Mouse (Mus musculus) bone marrow macrophage, adult 2 months (primary cell): ENCODE data around the gene Cyfip1. TPM values are rescaled to one million over a fixed set of nuclear protein-coding genes. Genes with fewer than 3 reads are reported as not detected.
"Not testable (repeated sequence)": the region's sequence is repeated elsewhere in the genome, so short reads cannot be mapped to it uniquely, and the experiment has no call there.

Experiments
- H3K27ac ChIP-seq: 2 replicates; pipeline ENCODE4 v1.5.1; 2012; ENCODE audit warnings: low read depth, low read length; ENCODE audit not compliant: insufficient read depth
- H3K4me1 ChIP-seq: 2 replicates; pipeline ENCODE4 v1.6.1; 2012; ENCODE audit warnings: low read length; ENCODE audit not compliant: control insufficient read depth, insufficient read depth
- H3K4me3 ChIP-seq: 2 replicates; pipeline ENCODE4 v1.5.1; 2012; ENCODE audit warnings: mild to moderate bottlenecking, low read length, moderate library complexity; ENCODE audit not compliant: insufficient read depth
- CTCF ChIP-seq: IDR thresholded peaks from 2 replicates; pipeline ENCODE4 v1.5.1; 2012; ENCODE audit warnings: low read depth, mild to moderate bottlenecking, low read length, moderate library complexity
- POLR2A ChIP-seq: IDR thresholded peaks from 2 replicates; pipeline ENCODE4 v1.6.1; 2012; ENCODE audit warnings: mild to moderate bottlenecking, low read depth, low read length, borderline replicate concordance
- polyA plus RNA-seq: library from polyadenylated mRNA; stranded (reverse); fragments of >200 nt; gene quantifications from 2 replicates; pipeline ENCODE4 v1.2.4, GENCODE M21; 2012; ENCODE audit not compliant: missing spikeins, insufficient read depth, insufficient read length

Cyfip1 gene
- polyA plus RNA-seq, 1 experiment, result 147 TPM

- H3K4me1 ChIP-seq, result peaks cover 4% of the 10 kb centered on the region
- no peak for TF ChIP-seq POLR2A
- no peak for TF ChIP-seq CTCF
- no peak overlapping the region for H3K4me3 ChIP-seq
- no peak overlapping the region for H3K27ac ChIP-seq
These were observed 47.1 kb downstream of the Cyfip1 start for GRCm38 (mm10) chr7:55888603-55889002.

DNA sequence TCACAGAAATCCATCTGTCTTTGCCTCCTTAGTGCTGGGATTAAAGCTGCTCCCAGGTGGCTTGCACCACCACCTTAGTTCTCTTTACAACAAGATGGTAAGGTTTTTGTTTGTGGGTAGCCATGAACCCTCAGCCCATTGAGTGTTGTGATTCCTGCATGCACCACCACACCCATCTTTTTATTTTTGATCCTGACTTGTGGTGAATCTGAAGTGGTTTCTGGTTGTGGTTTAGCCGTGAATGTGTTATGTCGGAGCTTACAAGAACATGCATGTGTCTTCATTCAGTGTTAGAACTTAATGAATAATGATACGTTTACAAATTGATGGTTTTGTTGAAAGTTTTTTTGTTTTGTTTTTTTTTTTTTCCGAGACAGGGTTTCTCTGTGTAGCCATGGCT is 48.5 kb downstream of the Cyfip1 start:
- H3K4me1 ChIP-seq, result peaks cover 4% of the 10 kb centered on the region
- no peak overlapping the region for H3K27ac ChIP-seq
- H3K4me3 ChIP-seq, result no peak overlapping the region
- no peak for TF ChIP-seq CTCF
- TF ChIP-seq POLR2A, result no peak

GRCm38 (mm10) chr7:55890731-55891130 is 49.2 kb downstream of the Cyfip1 start:
- Histone ChIP-seq H3K4me1 (peaks cover 4% of the 10 kb centered on the region), H3K27ac (no peak overlapping the region), H3K4me3 (no peak overlapping the region)
- TF ChIP-seq CTCF (no peak), POLR2A (no peak)

DNA sequence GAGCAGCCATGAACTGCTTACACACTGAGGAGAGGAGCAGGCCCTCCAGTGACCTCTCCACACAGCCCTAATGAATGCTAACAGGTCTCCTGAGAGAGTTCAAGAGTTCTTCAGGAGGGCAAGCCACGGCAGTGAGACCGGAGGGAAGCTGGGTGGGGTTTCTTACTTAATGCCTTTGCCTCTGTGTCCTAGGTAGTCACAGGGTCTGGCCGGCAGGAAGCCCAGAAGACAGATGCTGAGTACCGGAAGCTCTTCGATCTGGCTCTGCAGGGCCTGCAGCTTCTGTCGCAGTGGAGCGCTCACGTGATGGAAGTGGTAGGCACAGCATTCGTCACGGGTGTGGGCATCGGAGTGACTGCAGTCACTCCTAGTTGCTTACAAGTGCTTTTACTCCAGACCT is 50.3 kb downstream of the Cyfip1 start:
- H3K27ac ChIP-seq, result no peak overlapping the region
- H3K4me3 ChIP-seq, result no peak overlapping the region
- no peak for TF ChIP-seq CTCF
- no peak for TF ChIP-seq POLR2A
- H3K4me1 ChIP-seq, result peaks cover 4% of the 10 kb centered on the region

DNA sequence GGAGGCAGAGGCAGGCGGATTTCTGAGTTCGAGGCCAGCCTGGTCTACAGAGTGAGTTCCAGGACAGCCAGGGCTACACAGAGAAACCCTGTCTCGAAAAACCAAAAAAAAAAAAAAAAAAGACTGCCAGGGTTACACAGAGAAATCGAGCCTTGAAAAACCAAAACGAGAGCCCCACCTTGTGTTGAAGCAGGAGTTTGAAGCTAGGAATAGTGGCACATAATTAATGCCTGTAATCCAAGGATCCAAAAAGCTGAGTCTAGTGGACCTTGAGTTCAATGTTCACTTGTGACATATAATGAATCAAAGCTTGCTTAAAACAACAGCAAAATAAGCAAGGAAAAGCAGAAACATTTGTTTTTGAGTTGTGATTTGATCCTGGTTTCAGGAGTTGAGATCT is 62.2 kb downstream of the Cyfip1 start:
- H3K27ac ChIP-seq, result no peak overlapping the region
- H3K4me1 ChIP-seq, result peaks cover 4% of the 10 kb centered on the region
- H3K4me3 ChIP-seq, result no peak overlapping the region
- TF ChIP-seq POLR2A (no peak), CTCF (no peak)

DNA sequence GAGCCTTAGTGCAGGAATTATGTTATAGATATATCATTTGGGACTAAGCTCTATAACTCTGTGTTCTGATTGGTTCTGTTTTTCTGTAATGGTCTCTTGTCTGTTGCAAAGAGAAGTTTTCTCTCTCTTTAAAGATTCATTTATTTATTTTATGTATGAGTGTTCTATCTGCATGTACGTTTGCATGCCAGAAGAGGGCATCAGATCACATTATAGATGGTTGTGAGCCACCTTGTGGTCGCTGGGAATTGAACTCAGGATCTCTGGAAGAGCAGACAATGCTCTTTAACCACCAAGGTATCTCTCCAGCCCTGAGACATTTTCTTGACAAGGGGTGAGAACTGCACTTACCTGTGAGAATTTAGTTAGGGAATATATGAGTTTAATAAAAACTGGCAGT is 63.9 kb downstream of the Cyfip1 start:
- no peak for TF ChIP-seq CTCF
- TF ChIP-seq POLR2A, result no peak
- no peak overlapping the region for H3K4me3 ChIP-seq
- H3K4me1 ChIP-seq, result peaks cover 10% of the 10 kb centered on the region
- H3K27ac ChIP-seq, result no peak overlapping the region

GRCm38 (mm10) chr7:55909519-55909918 is 68.0 kb downstream of the Cyfip1 start:
- Histone ChIP-seq H3K4me3 (no peak overlapping the region), H3K4me1 (peaks cover 24% of the 10 kb centered on the region), H3K27ac (peak overlapping the region; percentile 72)
- TF ChIP-seq POLR2A (no peak), CTCF (no peak)

DNA sequence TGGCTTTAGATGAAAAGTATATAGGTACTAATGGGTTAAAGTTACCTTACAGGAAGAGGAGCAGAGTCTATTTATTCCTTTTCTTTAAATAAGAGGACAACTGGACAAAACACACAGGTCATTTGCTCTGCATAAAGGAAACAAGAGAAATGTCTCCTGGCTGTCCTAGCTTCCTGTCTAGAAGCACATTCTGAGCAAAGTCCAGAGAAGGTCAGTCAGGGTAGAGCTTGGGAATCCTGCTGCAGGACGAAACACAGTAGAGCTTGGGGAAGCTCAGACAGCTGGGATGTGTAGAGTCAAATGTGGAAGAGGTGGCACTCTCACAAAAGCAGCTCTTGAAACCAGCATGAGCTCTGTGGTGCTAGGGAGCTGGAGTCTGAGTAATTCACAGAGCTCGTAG is 68.8 kb downstream of the Cyfip1 start:
- no peak for TF ChIP-seq POLR2A
- no peak for TF ChIP-seq CTCF
- Histone ChIP-seq H3K4me1 (peaks cover 24% of the 10 kb centered on the region), H3K27ac (peak overlapping the region; percentile 82), H3K4me3 (no peak overlapping the region)

GRCm38 (mm10) chr7:55911371-55911770 is 69.8 kb downstream of the Cyfip1 start:
- H3K27ac ChIP-seq, result peak overlapping the region; percentile 82
- no peak overlapping the region for H3K4me3 ChIP-seq
- peaks cover 24% of the 10 kb centered on the region for H3K4me1 ChIP-seq
- TF ChIP-seq CTCF, result no peak
- TF ChIP-seq POLR2A, result no peak

- peak overlapping the region; percentile 80 for H3K27ac ChIP-seq
These were observed 70.6 kb downstream of the Cyfip1 start for GRCm38 (mm10) chr7:55912118-55912517.

DNA sequence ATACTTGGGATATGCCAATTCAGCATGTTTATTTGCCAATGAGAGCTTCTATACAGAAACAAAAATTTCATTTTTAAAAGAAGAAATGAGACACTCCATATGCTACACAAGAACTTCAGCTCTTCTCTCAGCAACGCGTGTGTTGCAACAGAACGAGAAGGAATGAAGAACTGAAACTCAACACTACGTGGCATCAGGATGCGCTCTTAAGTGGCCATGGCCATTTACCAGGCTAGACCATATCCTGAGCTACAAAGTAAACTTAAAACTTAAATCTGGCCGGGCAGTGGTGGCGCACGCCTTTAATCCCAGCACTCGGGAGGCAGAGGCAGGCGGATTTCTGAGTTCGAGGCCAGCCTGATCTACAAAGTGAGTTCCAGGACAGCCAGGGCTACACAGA is 76.8 kb downstream of the Cyfip1 start:
- H3K4me1 ChIP-seq, result peaks cover 12% of the 10 kb centered on the region
- not testable (repeated sequence) for H3K27ac ChIP-seq, H3K4me3 ChIP-seq

More at GRCm38 (mm10) chr7:55912118-55912517, 70.6 kb downstream of the Cyfip1 start:
- TF ChIP-seq POLR2A (no peak), CTCF (no peak)
- Histone ChIP-seq H3K4me3 (no peak overlapping the region), H3K4me1 (peaks cover 24% of the 10 kb centered on the region)
